ENCODE assay signal across 8 mouse cellular contexts in the genomic region with DNA sequence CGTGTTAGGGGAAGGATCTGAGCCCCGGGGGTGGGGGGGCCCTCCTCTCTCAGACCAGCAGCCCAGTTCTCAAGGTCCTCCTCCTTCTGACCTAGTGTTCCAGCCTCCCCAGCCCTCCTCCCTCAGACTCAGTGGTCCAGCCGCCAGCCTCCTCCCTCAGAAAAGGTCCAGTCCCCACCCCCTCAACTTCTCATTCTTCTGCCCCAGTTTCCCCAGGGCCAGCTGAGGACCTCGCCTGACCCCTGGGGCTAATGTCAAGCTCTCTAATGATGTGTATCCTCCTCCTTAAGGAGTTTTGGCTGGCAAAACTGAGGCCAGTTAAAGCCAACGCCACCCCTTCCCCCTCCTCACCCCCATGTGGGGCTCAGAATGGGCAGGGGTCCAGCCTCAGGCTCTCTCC. TPM values are rescaled to one million over a fixed set of nuclear protein-coding genes. Genes with fewer than 3 reads are reported as not detected.
A peak's percentile ranks its signal among the peaks of the same experiment; 100 is the strongest.
DNase-seq lines count a peak whose midpoint lies in the region; ATAC-seq and TF ChIP-seq lines count a peak whose summit lies in the region.
"Had no signal": no experiment of that assay in that cellular context is flagged by ENCODE, and none has a peak within 500 bp of the region (broad histone marks: within the 10 kb centered on the region; RNA-seq: fewer than 3 reads in every experiment).

A gene (minus strand): TSS at position 101 of the 400 bp plus-strand sequence.

- no peak for ATAC-seq in lung, embryonic 14.5 days (ENCODE audit: insufficient read depth)
- ATAC-seq in forebrain, embryonic 12.5 days (ENCODE audit: low FRiP score) = no peak
- no peak for ATAC-seq in intestine, postnatal 0 days
- ATAC-seq in neural tube, embryonic 15.5 days (ENCODE audit: low FRiP score) = no peak
- ATAC-seq in megakaryocyte-erythroid progenitor cell, adult 5-6 weeks (replicated peaks; ENCODE audit: low FRiP score, low TSS enrichment, poor library complexity, severe bottlenecking) = no peak

- H3K4me2 ChIP-seq in lung, embryonic 14.5 days = peak within 1 kb of the TSS; percentile 46
- peak within 1 kb of the TSS; percentile 59 for H3K4me2 ChIP-seq in forebrain, embryonic 12.5 days
- H3K4me2 ChIP-seq in intestine, postnatal 0 days (replicated peaks; ENCODE audit: low read depth) = peak within 1 kb of the TSS; percentile 30
- peak within 1 kb of the TSS; percentile 65 for H3K4me2 ChIP-seq in neural tube, embryonic 15.5 days

- no peak for DNase-seq in lung, embryonic 14.5 days
- no peak for DNase-seq in lung, postnatal 36 days
- no peak for DNase-seq in urinary bladder, adult 18-20 months (ENCODE audit: low spot score in 2 of 2)
- DNase-seq: cerebellum, postnatal 25 days had no signal

- H3K36me3 ChIP-seq in lung, embryonic 14.5 days (ENCODE audit: insufficient read depth) = no peaks in the 10 kb centered on the region
- no peaks in the 10 kb centered on the region for H3K36me3 ChIP-seq in forebrain, embryonic 12.5 days (replicated peaks)
- H3K36me3 ChIP-seq in intestine, postnatal 0 days (ENCODE audit: control insufficient read depth, insufficient read depth) = no peaks in the 10 kb centered on the region
- no peaks in the 10 kb centered on the region for H3K36me3 ChIP-seq in neural tube, embryonic 15.5 days

- peak within 1 kb of the TSS; percentile 16; the same call in 1 of the 2 replicates for H3K4me3 ChIP-seq in lung, embryonic 14.5 days (ENCODE audit: low read depth, low read length)
- peak within 1 kb of the TSS; percentile 34 for H3K4me3 ChIP-seq in forebrain, embryonic 12.5 days (replicated peaks)
- no peak within 1 kb of the TSS for H3K4me3 ChIP-seq in intestine, postnatal 0 days (ENCODE audit: low read depth, low read length)
- H3K4me3 ChIP-seq in neural tube, embryonic 15.5 days (replicated peaks) = peak within 1 kb of the TSS; percentile 36

- H3K27ac ChIP-seq in lung, embryonic 14.5 days (ENCODE audit: low read depth) = no peak within 1 kb of the TSS
- H3K27ac ChIP-seq in forebrain, embryonic 12.5 days = no peak within 1 kb of the TSS
- no peak within 1 kb of the TSS for H3K27ac ChIP-seq in intestine, postnatal 0 days (ENCODE audit: low read depth, low read length)
- H3K27ac ChIP-seq in neural tube, embryonic 15.5 days (replicated peaks) = no peak within 1 kb of the TSS

- no peaks in the 10 kb centered on the region for H3K9me3 ChIP-seq in lung, embryonic 14.5 days (ENCODE audit: low read depth, low read length)
- 0 out of 2 replicates have a peak, but pooled peaks cover under 1% of the 10 kb centered on the region for H3K9me3 ChIP-seq in forebrain, embryonic 12.5 days
- H3K9me3 ChIP-seq in intestine, postnatal 0 days (ENCODE audit: control insufficient read depth) = no peaks in the 10 kb centered on the region
- no peaks in the 10 kb centered on the region for H3K9me3 ChIP-seq in neural tube, embryonic 15.5 days (replicated peaks)

- peaks cover 37% of the 10 kb centered on the region for H3K27me3 ChIP-seq in lung, embryonic 14.5 days (ENCODE audit: insufficient read depth, low read length)
- H3K27me3 ChIP-seq in forebrain, embryonic 12.5 days = peaks cover 55% of the 10 kb centered on the region
- peaks cover 26% of the 10 kb centered on the region for H3K27me3 ChIP-seq in intestine, postnatal 0 days (replicated peaks; ENCODE audit: control insufficient read depth, insufficient read depth, low read length)
- peaks cover 43% of the 10 kb centered on the region for H3K27me3 ChIP-seq in neural tube, embryonic 15.5 days (replicated peaks)

- no peak for TF ChIP-seq CTCF in lung, embryonic 14.5 days (IDR thresholded peaks at IDR 0.05; ENCODE audit: low read depth)
- TF ChIP-seq CTCF in intestine, postnatal 0 days (IDR thresholded peaks at IDR 0.05; ENCODE audit: low read depth) = no peak

- H3K9ac ChIP-seq in lung, embryonic 14.5 days = no peak within 1 kb of the TSS
- peak within 1 kb of the TSS; percentile 45 for H3K9ac ChIP-seq in forebrain, embryonic 12.5 days
- H3K9ac ChIP-seq in intestine, postnatal 0 days (ENCODE audit: low read depth, low read length) = no peak within 1 kb of the TSS
- H3K9ac ChIP-seq in neural tube, embryonic 15.5 days (replicated peaks) = peak within 1 kb of the TSS; percentile 21

- H3K4me1 ChIP-seq in lung, embryonic 14.5 days (ENCODE audit: insufficient read depth) = no peaks in the 10 kb centered on the region
- peaks cover 19% of the 10 kb centered on the region for H3K4me1 ChIP-seq in forebrain, embryonic 12.5 days
- H3K4me1 ChIP-seq in intestine, postnatal 0 days (replicated peaks; ENCODE audit: control insufficient read depth, insufficient read depth, low read length) = no peaks in the 10 kb centered on the region
- H3K4me1 ChIP-seq in neural tube, embryonic 15.5 days = peaks cover 21% of the 10 kb centered on the region

- 5% methylated on average over 5 of the region's 5 CpGs for WGBS in lung, embryonic 14.5 days
- WGBS in forebrain, embryonic 12.5 days = 3% methylated on average over 5 of the region's 5 CpGs
- WGBS in intestine, postnatal 0 days = 16% methylated on average over 5 of the region's 5 CpGs
- WGBS in neural tube, embryonic 15.5 days = 8% methylated on average over 4 of the region's 5 CpGs

RNA-seq across cellular contexts. Expression of the gene that starts here (rescaled TPM):
- polyA plus RNA-seq in lung, embryonic 14.5 days (2014; fragmentation: Nextera tagmentation; extraction: Ambion mirVana) = not detected in 2 replicates
- polyA plus RNA-seq in forebrain, embryonic 12.5 days (2016; fragmentation: Nextera tagmentation; extraction: Ambion mirVana) = not detected in 2 replicates
- not detected in 2 replicates for polyA plus RNA-seq in intestine, postnatal 0 days (2015; fragmentation: Nextera tagmentation; extraction: Ambion mirVana)
- 0.31 and 0.36 TPM in 2 replicates for polyA plus RNA-seq in neural tube, embryonic 15.5 days (2015; fragmentation: Nextera tagmentation; extraction: Ambion mirVana)
- total RNA-seq in megakaryocyte-erythroid progenitor cell, adult 5-6 weeks (2014; fragmentation: Nextera tagmentation) = 2.1 TPM in 1 of 2 replicates, not detected in the other
- total RNA-seq in megakaryocyte-erythroid progenitor cell, adult 5-6 weeks (2017) = not detected in 2 replicates

Comparison
In these comparisons a context has a peak if more than half of its experiments do, and no peak if none do; other contexts are left out.
1. H3K9ac ChIP-seq: peak in forebrain, embryonic 12.5 days (single experiment) and neural tube, embryonic 15.5 days (single experiment); none in lung, embryonic 14.5 days (single experiment) and intestine, postnatal 0 days (single experiment).
2. Peak in every context shown above with its lines, with median percentiles within 50 percentile points of each other: H3K4me2 ChIP-seq.